Mouse (Mus musculus) cerebellum, postnatal 25 days (tissue): ENCODE measurements around the gene Abcc2.
A peak's percentile ranks its signal among the peaks of the same experiment; 100 is the strongest.

Experiments used
- DNase-seq, 2 experiments: peaks; one replicate each; pipeline ENCODE4 v3.0.0; 2021; ENCODE audit warnings: mixed read lengths in 2 of 2

Abcc2 gene

DNA sequence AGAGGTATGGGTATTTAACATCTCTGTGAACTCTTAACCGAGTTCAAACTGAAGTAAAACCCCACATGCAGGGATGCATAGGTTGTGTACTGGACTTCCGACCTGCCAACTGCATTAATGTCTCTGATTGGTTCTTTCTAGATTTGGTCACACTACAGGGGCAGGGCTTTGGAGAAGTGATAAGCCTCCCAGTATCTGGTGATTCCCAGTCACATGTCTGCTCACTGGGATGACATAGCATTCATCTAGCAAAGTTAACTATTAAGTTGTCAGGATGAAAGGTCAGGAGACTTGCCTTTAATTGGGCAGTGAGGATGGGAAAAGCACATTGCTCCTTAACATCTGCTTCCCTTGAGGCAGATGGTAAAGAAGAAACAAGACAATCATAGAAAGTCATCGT, at the start of gene Abcc2:
Gene Abcc2, plus strand, starts transcription at position 213 of the 400 bp plus-strand sequence.
- no peak for DNase-seq

DNA sequence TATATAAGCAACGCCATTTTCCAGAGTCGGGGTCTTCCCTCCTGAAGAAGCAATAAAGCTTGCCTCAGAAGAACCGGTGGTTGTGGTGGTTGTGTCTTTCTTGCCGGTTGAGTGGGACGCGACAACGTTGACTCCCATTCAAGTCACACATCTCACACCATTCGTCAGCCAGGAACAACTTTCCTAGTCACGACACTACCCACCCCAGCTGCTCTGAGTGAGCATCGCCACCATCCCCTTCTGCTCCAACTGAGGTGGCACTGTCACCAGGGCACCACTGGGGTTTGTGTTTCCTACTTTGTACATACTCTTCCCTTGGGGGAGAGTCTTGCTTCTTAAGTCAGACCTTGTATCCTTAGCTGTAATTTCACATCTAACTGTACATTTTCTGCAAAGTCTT, 43.6 kb upstream of the Abcc2 start:
- no peak for DNase-seq

DNA sequence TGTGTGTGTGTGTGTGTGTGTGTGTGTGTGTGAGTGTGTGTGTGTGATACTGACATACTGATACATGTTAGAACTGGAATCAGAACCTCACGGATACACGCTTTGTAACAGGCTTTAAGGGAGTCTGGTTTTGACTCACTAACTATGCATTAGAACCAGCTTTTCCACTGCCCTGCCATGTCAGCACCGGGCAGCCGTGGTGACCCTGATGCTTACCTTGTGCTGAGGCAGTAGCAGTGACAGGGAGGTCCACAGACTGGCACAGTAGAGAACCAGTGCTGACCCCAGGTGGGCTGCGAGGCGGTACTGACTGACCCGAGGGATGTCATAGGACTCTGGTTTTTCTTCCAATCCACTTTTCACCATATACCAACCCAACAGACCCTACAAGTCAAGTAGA, 38.6 kb upstream of the Abcc2 start:
- DNase-seq, result no peak

DNA sequence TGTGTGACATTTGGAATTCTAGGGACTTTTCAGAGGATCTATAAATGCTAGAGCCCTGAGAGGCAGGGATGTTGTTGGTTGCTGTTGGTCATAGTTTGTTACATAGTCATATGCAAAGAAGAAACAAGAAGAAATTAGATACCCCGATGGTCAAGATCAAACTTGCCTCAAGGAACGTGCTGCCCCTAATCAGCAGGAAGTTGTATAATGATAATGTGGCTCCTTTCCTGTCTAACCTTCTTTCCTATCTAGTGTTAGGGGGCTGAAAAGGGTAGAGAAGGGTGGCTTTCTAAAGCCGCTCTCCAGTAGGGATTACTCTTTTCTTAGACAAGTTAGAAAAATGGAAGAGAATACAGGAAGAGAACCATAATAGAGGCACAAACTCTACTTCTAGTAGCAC, 36.3 kb upstream of the Abcc2 start:
- no peak for DNase-seq

DNA sequence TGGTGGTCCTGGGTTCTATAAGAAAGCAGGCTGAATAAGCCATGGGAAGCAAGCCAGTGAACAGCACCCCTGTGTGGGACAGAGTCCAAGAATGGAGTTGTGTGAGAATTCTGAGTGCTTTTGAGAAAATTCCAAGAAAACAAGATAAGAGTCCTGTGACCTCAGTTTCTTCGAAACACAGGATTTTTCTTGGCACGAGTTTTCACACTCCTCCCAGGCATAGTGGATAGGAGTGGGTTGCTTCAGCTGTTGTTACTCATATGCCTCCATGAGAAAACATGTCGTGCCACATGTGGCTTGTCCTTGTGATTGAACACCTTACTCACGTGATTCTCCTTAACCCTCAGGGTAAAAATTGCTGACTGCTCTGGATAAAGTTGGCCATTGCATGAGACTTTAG, 34.1 kb upstream of the Abcc2 start:
- no peak for DNase-seq

DNA sequence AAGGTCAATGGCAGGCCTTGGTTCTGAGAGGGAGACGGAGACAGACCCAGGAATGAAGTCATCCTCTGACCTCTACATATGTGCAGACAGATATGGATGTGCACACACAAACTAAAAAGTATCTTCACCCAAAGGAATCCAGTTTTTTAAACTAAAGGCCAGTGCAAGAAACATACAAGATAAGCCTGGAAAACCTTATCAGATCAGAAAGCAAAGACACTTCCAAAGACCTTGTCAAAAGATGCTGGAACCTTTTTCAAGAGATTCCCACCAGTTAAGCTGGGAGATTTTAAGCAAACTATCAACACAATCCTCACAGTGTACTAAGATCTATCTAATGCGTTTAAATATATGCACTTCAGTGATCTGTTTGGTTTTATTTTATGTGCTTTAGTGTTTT, 32.0 kb upstream of the Abcc2 start:
- no peak for DNase-seq

DNA sequence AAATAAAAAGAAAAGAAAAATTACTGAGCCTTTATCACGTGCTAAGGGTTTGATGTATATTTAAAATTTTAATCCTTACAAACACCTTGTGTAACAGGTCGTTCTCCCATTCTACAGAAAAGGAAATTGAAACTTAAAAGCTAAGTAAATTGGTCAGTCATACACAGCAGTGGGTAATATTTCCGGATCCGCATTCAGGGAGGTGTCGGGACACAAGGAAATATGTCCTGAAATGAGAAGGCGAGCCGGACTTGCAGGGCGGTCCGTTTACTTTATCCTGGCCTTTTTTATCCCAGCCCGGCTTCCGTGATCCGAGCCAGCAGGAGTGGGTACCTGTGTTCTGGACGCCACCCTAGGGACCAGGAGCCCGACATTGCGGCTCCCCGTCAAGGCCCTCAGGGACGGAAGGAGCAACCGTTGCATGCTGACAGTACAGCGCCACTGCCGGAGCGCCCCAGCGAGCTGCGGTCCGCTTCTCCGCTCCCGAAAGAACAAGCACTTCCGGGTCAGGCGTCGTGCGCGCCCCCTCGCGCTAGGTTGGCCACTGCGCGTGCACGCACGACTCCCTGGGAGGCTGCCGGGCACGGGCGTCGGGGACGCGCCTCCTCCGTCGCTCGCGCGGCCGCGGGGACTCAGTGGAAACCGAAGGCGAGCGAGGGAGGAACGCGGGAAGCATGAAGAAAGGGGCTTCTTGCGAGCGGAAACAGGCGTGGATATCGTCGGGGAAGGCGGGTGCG, 29.3 kb upstream of the Abcc2 start, which contains the start of the genes Cutc and Cox15:
Gene Cutc, plus strand, starts transcription at position 508 of the 737 bp plus-strand sequence.
Gene Cox15, minus strand, starts transcription at position 512 of the 737 bp plus-strand sequence.
- peak; percentile 98 to 99 for DNase-seq

DNA sequence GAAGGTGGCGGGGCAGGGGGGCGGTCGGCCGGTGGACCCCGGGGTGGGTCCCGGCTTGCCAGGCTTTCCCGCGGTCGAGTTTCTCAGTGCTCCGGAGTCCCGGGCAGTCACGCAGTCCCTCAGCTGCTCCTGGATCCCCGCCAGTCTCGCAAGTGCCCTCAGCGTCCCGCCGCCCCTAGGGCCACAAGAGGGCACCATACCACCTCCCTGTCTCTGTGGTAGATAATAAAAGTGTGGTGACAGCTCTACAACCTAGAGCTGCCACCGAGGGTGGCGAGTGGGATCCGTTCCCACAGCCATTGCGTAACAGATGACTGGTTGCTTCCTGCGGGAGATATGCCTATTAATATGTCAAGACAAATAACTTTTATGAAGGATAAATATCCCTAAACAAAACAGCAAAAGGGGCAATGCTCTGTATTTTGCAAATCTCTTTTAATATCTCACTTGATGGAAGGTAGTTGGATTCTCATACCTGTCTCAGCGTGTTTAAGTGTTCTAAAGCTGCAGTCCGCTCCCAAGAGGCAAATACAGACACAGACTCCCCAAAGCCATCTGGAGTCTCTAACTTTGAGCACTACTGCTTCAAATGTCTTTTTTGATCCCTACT, 28.7 kb upstream of the Abcc2 start:
- peak; percentile 94 to 95 for DNase-seq

DNA sequence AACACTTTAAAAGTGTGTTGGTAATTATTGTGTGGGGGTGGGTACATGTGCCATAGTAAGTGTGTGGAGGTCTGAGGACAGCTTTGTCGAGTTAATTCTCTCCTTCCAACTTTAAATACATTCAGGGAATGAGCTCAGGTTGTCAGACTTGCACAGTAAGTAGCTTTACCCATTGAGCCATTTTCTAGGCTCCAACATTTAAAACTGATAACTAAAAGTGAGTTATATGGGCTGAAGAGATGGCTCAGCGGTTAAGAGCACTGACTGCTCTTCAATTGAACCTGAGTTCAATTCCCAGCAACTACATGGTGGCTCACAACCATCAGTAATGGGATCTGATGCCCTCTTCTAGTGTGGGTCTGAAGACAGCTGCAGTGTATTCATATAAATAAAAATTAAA, 27.8 kb upstream of the Abcc2 start:
- no peak for DNase-seq

DNA sequence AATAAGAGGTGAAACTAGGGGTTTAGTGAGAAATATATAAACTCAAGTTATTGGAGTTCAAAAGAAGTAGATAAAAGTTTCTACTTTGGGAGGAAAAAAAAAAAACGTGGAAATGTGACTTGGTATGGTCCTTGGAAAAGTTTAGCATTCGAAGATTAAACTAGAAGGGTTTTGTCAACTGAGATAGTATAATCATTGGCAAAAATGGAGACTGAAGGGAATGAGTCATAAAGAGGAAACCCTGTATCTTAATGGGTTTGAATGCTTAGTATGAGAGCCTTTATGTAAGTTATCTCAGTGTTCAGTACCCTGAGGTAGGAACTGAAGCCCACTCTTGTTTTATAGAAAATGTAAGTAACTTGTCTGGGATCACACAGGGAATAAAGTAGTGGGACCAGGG, 27.1 kb upstream of the Abcc2 start:
- DNase-seq, result no peak

DNA sequence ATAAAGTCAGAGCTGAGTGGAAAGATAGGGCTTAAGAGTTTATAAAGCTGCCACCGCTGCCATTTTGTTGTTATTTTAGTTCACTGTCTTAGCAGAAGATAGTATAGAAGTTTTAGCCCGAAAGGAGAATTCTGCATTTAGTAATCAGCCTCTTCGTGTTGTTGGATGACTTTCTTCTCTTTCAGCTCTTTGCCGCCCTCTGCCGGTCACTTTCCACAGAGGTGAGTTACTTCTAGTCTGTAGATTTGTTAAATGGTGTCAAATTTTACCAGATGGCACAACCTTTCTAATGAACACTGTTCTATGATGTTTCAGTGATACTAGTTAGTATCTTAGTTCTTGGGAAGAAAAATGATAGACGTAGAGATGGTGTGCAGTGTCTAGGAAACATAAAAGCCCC, 21.5 kb upstream of the Abcc2 start:
- DNase-seq, result peak; percentile 71 to 85

DNA sequence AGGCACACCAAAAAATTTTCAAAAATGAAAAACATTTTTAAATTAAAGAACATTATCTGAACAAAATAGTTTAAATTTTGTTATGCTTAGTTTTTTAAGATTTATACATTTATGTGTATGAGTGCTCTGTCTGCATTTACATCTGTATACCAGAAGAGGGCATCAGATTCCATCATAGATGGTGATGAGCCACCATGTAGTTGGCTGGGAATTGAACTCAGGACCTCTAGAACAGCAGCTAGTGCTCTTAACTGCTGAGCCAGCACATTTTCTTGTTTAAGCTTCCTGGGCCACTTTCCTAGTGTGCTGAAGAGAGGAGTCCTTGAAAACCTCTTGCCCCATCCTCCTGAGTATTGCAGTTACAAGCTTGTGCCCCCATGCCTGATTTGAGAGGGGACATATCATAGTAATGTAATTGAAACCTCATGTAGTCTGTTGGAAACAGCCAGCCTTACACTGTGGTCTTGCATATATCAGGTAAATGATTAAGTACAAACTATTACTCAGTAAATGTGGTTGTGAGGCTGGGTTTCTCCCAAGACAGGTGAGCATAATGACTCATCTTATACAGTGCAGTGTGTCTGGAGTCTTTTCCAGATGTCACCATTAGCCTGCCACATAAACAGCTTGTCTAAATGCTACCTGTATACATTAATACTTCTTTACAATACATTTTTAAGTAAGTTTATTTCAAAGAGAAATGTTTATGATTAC, 20.3 kb upstream of the Abcc2 start:
- no peak for DNase-seq

DNA sequence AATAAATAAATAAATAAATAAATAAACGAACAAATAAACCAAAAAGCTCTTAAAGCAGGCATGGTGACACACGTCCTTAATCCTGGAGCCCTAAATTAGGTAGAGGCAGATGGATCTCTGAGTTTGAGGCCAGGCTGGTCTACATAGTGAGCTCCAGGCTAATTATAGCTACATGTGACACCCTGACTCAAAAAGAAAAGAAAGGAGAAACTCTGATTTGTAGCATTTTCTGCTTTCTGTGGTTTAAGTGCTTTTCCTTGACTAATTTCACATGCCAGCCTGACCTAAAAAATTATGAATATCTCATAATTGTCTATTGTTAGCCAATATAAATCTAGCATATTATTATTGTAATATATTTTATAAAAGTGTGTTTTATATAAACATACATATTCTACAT, 19.6 kb upstream of the Abcc2 start:
- no peak for DNase-seq

DNA sequence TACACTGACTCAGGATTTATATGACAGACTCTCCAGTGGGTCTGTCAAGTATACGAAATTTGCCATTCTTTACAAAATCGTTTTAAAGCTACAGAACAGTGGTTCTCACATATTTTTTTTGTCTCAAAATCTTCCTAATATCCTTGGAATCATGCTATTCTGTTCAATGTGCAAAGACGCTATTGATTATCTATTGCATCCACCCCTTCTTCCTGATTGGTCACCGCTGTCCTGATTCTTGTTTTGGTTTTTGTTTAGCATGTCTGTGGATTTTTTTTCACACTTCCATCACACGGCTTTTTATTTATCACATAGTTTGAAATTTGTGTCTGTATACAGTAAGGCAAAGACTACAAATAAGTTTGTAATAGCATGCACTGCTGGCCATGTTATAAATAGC, 15.5 kb upstream of the Abcc2 start:
- no peak for DNase-seq

DNA sequence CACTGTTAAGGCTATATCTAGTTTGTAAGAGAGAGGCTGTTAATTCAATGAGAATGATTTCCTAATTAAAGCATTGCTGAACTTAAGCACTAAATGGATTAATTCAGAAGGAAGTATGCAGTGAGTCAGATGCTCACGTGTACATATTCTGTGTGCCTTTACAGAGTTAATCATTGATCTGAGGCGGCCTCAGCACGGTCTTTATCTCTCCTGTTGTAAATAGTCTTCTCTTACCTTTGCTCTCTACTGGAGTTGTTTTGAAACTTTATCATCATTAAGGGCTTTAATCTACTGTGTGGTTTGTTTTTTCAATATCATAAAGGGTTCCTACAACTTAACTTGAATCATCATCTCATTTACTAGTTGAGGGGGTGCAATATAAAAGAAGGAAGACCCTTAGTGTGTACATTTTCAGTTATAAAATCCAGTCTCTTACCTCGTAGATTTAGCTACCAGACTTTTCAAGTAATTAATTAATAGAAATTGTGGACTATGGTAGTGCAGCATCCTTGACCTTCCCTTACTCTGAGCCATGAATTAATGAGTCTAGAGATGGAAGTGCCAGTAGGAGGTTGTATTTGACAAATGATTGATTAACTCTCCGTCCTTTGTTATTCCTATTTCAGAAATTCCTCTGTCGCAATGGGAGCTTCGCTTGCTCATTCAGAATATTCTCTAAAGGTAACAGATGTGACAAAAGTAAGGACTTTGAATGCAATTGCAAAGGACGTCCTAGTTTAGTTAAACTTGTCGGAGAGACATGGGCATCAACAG, 14.3 kb upstream of the Abcc2 start:
- DNase-seq, result no peak

DNA sequence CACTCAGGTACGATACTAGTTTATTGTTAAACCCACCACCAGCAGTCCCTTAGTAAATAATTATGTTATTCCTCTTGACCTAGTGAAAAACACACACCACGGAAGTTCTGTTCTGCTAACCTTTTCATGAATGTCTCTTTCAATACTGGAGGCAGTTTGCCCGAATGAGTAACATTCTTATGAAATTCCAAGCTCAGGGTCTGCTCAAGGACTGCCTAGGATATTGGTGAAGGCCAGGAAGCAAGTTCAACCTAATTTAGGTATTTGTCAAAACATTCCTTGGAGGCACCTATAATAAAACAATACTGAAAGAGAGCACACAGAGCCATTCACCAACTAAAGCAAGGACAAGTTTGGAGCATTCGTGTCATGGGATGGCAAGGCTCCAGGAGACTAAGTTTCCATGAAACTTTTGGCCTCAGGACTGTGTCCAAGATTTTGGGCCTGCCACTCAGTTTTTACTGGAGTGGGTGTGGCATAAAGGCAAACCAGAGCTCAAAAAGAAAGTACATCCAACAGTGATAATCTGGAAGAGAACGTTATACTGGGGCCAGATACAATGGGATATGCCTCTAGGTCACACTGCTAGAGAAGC, 12.5 kb upstream of the Abcc2 start:
- no peak for DNase-seq

DNA sequence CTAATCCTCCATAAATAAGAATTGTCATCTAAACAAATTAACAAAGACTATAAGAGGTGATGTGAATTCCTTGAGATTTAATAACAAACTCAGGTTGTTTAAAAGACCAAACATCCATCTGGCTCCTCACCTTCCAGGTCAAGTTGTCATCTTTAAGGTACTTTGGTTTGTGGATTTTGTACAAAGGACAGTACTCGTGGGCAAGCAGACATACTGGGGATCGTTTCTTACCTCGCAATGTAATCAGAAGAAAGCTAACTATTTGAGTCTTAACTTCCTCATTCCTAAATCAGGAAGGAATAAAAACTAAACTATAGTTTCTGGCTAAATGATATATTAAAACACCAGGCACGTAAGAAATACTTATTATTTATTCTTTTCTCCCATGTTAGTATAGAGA, 11.4 kb upstream of the Abcc2 start:
- DNase-seq, result no peak

DNA sequence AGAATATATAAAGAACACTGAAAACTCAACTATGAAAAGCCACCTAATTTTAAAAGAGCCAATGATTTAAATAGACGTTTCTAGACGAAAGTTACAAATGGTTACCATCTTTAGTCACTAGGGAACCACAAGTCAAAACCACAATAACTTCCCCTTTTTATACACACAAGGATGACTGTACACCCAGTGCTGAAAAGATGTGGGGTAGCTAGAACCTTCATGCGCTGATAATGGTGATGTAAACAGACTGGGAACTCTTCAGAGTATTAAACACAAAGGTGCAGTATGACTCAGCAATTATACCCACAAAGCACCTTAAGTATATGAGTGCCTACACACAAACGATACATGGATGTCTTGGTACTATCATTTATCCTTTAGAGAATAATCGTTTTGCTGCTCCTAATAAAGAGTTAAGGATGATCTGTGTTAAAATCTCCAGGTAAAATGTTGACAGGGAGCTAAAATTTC, 10.5 kb upstream of the Abcc2 start:
- no peak for DNase-seq

DNA sequence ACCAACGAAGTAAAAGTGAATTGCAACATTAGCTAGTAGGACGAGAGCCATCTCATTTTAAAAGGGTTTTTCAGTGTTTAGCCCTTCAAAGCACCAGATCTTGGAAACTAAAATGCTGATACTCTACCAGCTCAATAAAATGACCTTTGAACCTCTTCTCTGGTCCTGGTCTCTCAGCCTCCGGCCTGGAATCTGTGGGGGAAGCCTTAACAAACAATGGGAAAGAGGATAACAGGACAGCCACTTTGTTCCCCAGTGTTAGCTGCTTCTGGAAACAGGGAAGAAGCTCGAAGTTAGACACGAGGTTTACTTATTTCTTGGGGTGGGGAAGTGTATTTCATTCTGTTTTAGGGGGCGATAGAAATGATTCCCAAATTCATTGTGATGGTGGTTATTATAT, 9.7 kb upstream of the Abcc2 start:
- DNase-seq, result no peak

DNA sequence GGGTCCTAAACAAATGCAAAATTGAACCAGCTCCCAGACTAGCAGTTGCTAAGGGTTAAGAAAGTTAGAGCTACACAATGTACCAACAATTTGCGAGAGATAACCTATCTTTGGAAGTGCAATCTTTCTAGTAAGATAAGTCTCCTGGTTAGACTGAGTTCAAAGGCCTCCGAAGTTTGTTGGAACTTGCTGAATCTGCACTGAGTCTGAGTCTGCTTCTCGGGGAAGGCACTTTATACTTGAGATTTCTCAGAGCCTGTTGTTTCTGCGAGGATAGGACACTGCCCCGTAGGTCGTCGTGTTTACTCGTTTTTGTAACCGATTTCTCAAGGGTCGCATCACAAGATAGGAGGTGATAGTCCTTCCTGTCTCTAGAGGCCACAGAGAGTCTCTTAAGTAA, 6.6 kb upstream of the Abcc2 start:
- DNase-seq, result no peak

DNA sequence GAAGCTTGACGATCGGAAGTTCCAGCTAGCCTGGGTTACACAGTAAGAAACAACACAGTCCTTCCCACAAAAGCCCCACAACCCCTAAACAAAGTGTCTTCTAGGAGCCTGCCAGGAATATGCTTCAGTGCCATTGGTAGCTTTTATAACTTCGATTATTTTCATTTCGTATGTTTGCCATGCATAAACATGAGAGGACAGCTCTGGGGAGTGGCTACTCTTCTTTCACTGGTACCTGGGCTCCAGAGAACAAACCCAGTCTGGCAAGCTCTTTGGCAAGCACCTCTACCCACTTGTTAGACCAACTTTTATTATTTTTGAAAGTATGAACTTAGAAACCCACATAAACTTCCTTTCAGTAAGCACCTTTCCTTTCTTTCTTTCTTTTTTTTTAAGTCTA, 5.4 kb upstream of the Abcc2 start:
- DNase-seq, result no peak

DNA sequence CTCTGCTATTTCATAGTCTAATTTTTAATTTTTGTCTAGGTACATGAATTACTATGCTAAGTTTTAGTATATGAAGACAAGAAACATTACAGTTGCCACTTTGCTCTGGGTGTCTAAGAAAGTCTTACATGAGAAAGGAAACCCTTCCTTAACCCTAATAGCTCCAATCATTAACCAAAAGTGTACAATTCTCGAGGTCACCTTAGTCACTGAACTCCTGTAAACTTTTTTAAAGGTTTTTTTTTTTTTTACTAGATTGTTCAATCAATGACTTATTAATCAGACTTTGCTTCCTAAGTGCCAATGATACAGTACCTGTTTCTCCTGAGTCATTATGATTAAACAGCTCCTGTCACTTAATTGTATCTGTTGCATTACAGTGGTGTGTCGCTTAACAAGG, 4.7 kb upstream of the Abcc2 start:
- no peak for DNase-seq

DNA sequence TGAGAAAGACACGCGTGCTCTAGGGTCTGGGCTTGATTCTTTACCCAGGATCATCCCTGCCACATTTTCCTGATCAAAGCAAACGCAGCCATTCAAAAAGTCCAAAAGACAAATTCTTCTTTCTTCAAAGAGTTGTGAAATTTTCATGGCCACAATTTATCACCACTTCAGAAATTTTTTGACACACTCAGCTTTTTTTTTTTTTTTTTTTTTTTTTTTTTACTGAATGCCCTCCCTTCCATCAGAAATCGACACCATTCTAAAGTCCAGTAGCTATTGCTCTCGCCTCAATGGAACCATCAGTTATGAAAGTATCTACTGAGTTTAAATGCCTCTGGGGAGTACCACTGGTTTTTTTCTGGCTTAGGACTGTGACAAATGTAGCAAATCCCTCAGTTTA, 1.6 kb upstream of the Abcc2 start:
- DNase-seq, result no peak
